Mouse (Mus musculus): Measurements from ENCODE around the gene Otop2. TPM values are rescaled to one million over a fixed set of nuclear protein-coding genes. Genes with fewer than 3 reads are reported as not detected.
A peak's percentile ranks its signal among the peaks of the same experiment; 100 is the strongest.

The Otop2 gene
- total RNA-seq, 4 experiments from 2014 or later = 0.91 to 3.2 (median 1.5) TPM

DNA sequence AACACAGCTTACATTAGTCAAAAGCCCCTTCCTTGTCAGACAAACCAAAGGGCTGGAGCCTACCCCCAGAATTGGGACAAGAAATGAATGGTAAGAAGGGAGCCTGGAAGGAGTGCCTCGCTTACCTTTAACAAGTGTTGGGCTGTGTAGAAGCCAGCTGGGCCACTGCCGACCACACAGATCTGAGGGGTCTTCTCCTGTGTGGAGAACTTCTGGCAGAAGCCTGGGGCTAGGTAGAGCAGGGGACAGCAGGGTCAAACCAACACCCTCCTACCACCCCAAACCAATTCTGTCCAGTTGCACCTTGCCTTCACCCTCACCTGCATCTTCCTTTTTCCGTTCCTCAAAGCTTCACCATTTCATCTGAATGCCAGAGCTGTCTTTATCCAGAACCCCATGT, 31.0 kb upstream of the Otop2 start:
- no peak for DNase-seq (ENCODE audit: low spot score in 2 of 2)

DNA sequence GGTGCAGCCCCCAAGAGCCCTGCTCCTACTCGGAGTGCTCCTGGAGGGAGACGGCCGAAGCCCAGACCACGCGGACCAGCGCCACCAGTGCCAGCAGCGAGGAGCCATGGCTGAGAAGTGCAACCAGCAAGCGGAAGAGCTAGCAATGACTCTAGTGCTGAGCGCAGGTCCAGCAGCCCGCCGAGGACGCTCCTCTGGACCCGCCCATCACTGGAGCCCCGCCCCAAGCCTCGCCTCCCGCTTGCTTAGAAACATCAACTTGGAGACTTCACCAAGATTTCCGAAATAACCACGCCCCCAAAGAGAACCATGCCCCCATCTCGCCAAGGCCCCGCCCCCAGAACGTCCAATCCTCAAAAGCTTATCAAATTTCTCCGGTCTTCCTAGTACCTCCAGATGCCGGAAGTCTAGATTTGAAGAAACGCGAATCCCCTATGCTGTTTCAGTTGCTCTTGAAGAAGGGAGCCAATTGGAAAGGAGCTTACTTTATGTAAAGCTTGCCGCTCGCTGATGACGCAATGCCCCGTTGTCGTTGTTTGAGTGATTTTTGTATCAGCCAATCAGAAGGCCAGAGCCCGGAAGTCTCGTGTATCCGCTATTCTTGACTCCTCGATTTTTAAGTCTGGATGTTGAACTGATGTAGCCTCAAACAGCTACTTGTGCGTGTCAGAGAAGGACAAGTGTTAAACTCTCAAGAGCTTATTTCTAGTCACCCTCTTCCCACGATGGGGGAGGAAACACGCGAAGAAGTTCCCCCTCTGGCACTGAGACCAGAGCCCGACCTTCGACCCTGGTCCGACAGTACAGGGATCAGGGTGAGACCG, 30.0 kb upstream of the Otop2 start, which contains the start of gene Fdxr:
Gene Fdxr, minus strand, starts transcription at position 271 of the 824 bp plus-strand sequence.
- peak; percentile 90 to 98 for DNase-seq (ENCODE audit: low spot score in 2 of 2)

DNA sequence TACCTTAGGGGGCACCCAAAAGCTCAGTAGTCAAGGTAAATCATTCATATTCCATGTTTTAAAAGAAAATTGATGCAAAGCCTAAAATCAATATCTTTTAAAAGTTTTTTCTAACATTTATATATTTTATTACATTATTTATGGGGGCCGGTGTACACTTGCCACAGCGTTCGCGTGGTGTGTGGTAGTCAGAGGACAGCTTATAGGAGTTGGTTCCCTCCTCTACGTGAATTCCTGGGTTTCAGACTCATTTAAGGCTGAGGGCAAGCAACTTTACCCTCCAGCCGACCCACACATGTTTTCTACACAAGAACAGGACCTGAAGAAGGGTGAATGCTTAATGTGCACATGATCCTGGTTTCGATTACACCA, 29.4 kb upstream of the Otop2 start:
- DNase-seq (ENCODE audit: low spot score in 2 of 2) = no peak

DNA sequence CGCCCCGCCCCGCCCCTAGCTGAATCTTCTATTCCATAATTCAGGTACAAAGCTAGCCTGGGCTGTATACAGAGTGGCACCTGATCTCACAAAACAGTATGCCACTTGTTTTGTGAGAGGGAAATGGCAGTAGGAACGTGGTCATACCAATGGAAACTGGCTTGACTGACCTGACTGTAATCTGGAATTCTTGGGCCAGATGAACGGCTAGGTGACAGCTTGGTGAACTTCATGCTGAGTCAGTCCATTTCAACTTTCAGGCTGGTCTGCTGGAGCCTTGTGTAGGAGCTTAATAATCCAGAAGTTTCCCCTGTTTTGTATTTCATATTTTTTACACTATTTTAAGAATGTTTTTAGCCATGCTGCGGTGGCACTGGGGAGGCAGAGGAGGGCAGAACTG, 28.8 kb upstream of the Otop2 start:
- no peak for DNase-seq (ENCODE audit: low spot score in 2 of 2)

DNA sequence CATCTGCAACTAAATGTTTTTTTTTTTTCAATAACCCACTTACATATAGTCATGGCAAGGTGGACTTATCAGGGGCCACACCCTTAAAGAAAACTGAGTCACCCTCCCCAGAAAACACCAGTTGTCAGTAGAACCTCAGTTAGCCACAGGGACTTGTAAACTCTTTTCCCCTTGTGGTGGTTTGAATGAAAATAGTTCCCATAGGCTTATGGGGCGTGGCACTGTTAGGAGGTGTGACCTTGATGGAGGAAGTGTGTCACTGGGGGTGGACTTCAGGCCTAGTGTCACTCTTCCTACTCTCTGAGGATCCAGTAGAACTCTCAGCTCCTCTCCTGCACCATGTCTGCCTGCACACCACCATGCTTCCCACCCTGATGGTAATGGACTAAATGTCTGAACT, 27.2 kb upstream of the Otop2 start:
- no peak for DNase-seq (ENCODE audit: low spot score in 2 of 2)

DNA sequence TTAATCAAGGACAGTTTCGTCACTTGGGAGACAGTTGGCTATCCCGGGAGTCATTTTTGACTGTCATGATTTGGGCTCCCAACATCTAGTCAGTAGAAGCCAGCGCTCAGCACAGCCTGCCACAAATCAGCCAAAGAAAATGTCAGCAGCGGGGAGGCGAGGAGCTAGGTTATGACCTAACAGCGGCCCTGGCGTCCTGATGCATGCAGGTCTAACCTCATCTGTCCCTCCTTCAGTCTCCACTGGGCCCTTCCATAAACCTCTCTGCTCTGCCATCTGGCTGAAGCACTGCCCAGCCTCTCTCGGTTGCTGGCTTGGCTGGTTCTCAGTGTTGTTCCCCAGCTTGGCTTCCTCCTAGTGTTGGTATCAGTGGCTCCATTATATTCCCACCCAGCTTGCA, 24.7 kb upstream of the Otop2 start:
- no peak for DNase-seq (ENCODE audit: low spot score in 2 of 2)

DNA sequence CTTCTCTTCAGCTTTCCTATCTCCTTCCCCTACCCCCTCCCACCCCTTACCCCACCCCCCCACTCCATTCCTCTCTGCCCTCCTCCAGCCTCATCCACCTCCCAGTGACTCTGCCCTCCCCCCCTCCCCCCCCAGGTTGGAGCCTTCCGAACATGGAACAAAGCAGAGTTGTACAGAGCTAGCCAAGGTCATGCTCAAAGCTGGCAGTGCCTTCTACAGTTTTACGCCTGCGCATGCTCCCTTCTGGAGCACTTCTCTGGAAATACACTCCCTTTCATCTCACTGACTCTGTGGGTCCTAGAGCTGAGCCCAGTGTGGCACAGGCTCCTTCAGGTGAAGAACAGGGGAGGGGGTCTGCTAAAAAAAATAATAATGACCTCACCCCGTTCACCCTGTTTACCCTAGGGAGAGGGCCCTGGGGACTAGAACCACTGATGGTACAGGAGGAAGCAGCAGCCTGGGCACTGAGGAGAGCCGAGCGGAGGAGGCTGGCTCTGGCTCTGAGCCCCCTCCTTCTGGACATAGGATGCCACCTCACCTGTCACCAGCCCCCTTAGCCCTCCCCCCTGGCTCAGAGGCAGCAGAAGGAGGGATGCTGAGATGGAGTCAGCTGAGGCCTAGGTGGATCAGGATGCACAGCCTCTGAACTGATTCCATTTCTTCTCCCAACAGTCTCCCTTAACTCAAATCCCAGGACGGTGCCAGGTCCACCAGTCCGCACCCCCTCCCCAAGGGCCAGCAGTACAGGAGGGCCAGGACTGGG, 24.1 kb upstream of the Otop2 start:
- no peak for DNase-seq (ENCODE audit: low spot score in 2 of 2)

DNA sequence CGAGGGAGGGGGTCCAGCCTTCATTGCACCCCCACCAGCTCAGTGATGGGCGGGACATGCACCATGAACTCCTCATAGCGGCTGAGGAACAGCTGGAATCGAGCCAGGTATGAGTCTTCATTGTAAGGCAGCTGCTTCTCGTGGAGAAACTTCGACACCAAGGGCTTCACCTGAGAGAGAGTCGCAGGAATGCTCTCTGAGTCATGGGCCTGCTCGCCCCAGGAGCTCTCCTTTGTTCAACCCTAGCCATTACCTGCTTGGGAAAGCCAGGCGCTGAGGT, 23.5 kb upstream of the Otop2 start:
- no peak for DNase-seq (ENCODE audit: low spot score in 2 of 2)

DNA sequence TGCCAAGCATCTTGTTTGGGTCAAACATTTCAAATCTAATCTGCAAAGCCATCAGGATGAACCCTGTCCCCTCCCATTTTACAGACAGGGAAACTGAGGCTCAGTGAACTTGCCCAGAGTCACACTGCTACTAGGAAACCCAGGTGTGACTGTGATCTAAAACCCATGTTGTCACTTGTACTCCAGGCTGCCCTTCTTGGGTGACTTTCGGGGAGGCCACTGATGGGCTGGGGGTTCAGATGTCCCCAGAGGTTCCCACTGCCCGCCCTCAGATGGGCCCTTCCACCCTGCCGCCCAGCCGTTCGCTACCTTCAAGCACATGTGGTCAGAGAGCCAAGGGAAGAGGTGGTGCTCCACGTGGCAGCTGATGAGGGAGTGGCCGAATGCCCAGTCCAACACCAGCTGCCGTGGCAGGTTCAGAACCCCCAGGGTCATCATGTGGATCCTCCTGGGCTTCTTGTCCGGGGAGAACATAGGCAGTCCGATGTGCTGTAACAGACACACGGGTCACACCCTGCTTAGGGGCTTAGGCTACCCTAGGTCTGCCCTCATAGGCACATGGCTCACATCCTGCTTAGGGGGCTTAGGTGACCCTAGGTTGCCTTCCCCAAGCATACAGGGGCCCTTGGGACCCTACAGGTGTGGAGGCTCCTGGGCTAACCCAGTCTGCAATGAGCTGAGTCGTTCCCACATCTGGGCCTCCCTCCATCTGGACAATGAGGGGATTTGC, 22.9 kb upstream of the Otop2 start:
- DNase-seq (ENCODE audit: low spot score in 2 of 2) = no peak

DNA sequence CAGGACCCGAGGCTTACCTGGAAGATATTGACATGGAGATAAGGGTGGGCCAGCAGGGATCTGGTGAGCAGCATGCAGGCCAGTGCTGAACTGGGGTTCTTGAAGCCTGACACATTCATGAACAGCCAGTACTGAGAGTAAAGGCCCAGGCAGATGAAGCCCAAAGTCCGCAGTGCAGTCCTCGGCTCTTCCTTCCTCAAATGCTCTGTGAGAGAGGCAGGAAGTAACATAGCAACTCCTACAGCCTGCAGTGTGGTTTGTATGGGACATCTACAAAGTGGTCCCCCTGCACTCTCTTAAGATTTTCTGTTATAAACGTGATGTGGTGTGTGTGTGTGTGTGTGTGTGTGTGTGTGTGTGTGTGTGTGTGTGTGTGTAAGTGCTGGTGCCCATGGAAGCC, 21.7 kb upstream of the Otop2 start:
- no peak for DNase-seq (ENCODE audit: low spot score in 2 of 2)

DNA sequence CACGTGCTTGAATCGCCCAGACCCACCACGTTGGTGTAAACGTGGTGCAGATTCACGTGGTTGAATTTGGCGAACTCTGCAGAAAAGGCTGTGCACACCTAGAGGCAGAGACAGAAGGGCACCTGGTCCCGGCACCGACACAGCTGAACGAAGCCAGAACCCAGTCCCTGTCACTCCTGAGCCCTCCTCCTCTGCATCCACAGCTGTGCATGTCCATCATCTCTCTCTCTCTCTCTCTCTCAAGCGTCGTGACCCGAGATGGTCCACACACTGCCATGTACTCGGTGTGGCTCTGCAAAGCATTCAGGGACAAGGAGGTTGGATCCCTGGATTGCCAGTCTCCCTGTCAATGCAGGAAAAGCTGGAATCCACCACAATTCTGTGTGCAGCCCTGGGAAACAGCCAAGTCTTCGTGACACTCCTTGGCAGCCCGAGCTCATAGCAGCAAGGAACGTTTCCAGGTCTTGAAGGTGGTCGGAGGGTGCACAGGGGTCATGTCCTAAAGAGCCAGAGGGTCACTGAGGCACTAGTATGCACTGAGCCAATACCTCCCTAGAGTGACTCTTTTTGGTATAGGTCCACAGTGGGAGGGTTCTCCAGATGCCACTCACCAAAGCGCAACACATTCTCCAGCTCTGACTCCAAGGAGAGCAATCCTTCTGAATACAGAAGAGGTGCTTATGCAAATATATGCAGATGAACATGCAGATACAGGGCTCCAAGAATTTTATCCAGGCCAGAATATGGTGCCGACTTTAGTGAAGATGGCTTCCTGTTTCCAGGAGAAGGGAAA, 20.6 kb upstream of the Otop2 start:
- no peak for DNase-seq (ENCODE audit: low spot score in 2 of 2)

DNA sequence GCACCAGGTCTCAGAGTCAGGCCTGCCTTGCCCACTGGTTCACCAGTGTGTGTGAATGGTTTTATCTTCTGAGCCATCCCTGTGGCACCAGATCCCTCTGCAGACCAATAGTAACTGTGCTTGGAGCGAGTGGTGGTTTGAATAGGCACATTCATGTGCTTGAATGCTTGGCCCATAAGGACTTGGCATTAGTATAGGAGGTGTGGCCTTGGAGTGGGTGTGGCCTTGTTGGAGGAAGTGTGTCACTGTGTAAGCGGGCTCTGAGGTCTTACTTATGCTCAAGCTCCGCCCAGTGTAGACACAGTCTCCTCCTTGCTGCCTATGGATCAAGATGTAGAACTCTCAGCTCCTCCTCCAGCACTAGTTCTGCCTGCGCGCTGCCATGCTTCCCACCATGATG, 19.6 kb upstream of the Otop2 start:
- no peak for DNase-seq (ENCODE audit: low spot score in 2 of 2)

DNA sequence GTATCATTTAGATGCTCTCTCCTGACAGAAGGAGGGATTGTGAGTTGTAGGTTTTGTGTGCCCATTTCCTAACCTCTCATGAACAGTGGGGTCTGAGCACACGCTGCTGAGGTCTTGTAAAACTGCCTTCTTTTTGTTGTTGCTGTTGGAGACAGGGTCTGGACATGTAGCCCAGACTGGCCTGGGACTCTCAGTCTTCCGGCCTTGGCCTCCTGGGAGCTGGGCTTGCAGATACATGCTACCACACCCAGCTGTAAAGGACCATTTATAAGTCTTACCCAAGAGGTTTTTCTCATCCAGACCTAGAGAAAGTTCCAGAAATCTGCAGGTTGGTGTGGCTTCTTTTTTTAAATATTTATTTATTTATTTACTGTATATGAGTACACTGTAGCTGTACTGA, 18.7 kb upstream of the Otop2 start:
- DNase-seq (ENCODE audit: low spot score in 2 of 2) = no peak

DNA sequence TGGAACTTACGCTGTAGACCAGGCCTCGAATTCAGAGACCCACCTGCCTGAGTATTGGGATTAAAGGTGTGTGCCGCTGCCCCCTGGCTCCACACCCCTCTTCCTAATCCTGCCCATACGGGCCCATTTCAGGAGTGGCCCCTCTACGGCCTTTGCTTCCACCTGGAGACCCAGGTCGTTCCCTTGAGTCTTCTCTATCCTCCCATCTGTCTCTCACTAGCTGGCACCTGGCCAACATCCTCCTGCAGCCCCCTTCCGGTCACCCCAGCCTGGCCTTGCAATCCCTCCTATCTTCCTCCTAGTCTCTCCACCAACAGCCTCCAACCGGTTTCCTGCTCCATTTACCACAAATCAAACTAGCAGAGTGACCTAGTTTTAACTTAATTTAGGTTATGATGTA, 17.1 kb upstream of the Otop2 start:
- no peak for DNase-seq (ENCODE audit: low spot score in 2 of 2)

DNA sequence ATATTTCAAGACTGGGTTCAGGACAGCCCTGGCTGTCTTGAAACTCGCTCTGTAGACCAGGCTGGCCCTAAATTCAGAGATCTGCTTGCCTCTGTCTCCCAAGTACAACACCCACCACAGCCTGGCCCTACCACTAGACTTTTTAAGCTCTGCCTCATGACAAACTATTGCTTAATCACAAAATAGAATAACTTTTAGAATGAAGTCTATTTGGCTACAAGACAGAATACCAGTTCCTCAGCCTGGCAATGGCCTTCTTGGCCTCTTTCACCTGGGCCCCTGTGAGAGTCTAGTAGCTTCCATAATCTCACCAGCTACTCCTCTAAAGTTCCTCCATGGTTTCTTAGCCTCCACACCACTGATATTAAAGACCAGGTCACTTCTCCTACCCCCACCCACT, 16.6 kb upstream of the Otop2 start:
- DNase-seq (ENCODE audit: low spot score in 2 of 2) = no peak

DNA sequence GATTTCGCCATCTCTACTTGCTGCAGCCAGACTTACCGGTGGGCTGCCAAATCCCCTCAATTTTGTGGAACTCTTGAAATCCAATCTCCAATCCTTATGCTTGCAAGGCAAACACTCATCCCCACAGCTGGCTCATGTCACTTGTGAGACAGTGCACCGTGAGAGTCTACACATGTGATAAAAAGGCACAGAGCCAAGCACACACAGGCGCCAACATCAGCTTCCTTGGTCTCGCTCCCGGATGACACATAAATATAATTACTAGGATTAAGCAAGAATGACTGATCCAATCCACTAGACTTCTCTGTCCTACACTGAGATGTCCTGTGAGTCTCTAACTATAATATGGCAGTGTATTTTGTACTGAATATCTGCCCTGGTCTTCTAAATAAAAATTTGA, 16.0 kb upstream of the Otop2 start:
- no peak for DNase-seq (ENCODE audit: low spot score in 2 of 2)

DNA sequence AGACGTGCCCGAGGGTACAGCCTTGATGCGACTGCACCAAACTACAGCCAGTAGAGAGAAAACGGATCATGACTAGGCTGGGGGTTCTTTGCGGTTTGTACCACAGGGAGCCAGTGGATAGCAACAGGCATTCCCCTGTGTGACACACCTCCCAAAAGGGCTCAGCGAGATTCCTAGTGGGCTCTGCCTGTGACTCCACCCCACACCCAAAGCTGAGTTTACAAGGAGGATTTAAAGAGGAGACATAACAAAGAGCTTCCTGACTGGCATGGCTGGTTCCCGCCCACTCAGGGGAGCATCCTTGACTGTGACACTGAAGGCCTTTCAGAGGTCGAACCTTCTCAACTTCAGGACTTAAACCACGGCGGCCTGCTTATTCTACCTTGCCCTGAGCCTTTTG, 15.5 kb upstream of the Otop2 start:
- DNase-seq (ENCODE audit: low spot score in 2 of 2) = no peak

DNA sequence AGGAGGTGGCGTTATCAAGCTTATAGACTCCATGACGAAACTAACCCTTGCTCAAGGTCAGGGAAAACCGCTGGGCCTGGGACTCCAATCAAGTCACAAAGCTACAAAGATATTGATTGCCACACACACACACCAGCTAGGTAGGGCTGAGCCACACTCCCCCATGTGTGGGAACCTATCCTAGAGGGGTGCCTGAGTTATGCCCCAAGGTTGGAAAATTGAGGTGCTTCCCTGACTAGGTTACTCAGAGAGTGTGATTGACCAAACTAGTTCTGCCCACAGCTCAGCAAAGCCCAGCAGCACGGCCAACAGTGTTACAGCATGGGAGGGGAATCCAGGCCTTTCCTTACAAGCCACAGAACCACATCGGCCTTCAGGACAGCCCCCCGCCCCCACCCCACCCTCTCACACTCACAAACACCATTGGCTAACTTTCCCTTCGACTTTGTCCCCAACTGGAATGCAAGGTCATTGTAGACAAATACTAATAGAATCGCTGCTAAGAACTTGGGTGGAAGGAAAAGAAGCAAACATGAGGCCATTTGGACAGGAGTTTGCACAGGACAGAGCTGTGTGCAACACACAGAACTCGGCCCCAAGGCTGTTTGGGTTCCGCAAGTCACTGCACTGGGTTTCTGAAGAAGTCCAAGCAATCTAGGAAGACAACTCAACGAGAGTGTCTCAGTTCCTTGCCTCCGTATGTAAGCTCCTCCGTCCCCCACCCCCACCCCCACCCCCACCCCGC, 14.2 kb upstream of the Otop2 start:
- no peak for DNase-seq (ENCODE audit: low spot score in 2 of 2)

DNA sequence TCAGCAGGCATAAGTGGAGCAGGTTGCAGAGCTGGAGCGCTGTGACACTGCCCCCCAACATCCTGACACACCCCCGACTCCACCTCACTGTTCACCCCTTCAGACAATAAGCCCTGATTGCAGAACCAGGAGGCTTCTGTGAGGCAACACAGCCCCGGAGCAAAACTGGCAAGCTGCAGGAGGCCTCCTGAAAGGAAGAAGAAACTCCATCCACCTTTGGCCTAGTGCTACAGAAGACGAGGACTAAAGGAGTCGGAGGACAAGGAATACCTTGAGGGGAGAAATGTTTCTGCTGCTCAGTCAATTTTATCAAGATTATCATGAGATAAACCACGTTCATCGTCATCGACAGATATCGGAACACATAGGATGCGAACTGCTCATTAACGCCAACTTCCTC, 11.0 kb upstream of the Otop2 start:
- no peak for DNase-seq (ENCODE audit: low spot score in 2 of 2)

DNA sequence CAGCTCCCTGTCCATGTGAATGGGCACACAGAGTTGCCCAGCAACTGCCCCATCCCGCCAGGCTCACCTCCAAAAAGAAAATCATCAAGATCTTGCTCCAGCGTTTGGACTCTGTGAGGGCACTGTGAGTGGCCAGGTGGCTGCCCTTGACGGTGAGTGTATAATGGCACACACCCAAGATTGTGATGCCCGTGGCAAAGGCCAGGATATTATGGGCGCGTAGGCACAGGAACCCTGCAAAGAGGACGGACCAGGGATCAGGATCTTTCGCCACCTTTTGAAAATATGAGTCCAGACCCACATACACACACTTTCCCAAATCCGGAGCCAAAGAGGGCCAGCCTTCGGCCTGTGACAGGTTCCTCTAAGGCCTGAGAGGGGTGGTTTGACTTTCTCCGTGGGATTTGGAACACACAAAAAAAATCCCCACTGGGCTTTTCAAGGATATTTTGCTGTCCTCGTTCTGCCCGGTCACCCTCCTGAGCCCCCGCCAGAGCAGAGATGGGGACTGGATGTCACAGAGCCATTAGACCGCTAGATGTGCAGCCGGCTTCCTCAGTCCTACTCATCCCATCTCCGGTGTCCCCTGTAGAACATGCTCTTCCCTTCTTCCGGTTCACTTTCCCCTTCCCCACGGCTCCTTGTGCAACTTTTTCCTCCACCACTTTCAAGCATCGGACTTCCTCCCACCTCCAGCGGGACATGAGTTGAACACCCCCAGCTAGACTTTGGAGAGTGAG, 10.3 kb upstream of the Otop2 start:
- DNase-seq (ENCODE audit: low spot score in 2 of 2) = no peak
